Mouse (Mus musculus) neutrophil, adult 59 days (primary cell): Measurements from ENCODE around the gene E2f4. TPM values are rescaled to one million over a fixed set of nuclear protein-coding genes. Genes with fewer than 3 reads are reported as not detected.

Experiments
- total RNA-seq, 2 experiments: library from RNA; stranded (reverse); gene quantifications; 1 replicate in 1 of 2; 2 replicates in 1 of 2; pipeline ENCODE4 v1.2.4; 2023

Gene E2f4
- 10 to 100 TPM; 55.7 to 57.8 TPM for total RNA-seq

DNA sequence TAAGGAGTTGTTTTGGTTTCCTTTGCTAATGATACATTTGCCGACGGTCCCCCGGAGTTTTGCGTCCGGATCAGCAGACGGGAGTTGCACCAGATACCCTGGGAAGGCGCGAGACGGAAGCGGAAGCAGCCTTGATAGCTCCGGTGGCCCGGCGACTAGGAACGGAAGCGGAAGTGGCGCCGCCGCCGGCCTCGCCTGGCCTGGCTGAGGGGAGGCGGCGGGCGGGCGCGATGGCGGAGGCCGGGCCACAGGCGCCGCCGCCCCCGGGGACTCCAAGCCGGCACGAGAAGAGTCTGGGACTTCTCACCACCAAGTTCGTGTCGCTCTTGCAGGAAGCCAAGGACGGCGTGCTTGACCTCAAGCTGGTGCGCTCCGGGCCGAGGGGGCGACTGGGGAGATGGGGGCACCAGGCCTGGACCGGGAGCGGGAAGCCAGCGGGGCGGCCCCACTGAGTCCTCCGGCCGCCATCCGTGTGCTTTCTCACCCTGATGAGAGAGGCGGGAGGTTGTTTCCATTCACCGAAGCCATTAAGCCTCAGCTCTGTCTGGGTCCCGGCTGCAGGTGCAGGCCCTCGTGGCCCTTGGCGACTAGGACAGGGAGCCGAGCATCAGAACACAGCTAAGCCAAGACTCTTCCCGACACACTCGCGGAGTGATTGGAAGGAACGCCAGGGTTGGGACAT, at the start of gene E2f4:
Gene E2f4 (plus strand): TSS at position 153 of the 682 bp plus-strand sequence.

DNA sequence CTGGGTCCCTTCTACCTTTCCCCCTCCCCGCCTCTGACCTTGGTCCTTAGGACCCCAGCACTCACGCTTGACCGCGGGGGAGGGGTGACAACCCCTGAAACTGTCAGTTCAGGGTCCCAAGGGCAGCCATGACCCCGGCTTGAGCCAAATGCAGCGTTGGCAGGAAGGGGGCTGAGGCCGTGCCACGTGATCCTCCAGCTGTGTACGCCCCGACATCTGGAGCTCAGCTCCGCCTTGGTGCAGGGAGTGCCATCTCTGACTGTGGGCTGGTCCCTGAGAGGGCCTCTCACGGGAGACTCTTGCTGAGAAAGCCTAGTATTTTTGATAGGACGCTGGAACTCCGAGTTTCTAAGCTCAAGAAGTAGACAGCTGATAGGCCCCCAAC, 42.5 kb upstream of the E2f4 start, which contains the start of gene B3gnt9:
Gene B3gnt9 (minus strand): TSS at position 188 of the 385 bp plus-strand sequence.

DNA sequence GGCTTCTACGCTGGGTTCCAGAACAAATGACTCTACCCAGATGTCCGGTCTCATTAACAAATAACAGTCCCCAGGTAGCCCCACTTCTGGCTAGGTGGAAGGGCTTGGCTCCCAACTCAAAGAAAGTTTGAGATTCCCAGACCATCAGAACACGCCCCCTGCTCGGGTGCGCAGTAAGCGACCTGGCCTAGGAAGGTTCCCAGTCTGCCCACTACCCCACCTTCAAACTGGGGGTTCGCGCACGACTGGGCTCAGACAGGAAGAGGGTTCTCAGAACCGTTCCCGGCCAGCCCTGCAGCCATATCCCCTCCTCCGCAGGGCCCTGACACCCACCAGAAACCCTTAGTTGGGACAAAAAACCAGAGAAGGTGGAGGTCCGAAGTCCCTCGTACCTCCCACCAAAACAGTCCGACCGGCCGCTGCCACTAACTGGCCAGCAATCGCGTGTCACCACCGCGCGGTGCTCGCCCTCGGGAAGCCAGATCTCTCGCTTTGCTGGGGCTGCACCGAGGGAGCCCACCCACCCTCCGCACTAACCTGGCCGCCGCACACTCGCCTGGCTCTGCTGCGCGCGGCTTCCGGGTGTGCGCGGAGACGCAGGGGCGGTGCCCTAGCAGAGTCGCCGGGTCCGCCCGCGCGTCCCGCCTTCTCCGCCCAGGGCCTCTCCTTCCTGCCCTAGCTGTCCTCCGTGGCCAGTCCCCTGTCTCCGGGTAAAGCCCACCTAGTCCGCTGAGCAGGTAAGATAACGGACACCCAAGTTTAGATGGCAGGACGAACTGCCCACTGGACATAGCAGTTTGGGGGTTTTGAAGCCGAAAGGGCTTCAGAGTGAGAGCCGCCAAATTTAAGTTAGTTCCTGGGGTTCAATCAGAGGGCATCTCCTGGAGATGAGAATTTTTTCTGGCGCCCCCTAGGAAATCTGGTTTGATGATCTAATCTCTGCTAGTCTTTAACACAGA, 33.2 kb upstream of the E2f4 start, which contains the start of the genes Tradd and Fbxl8:
Gene Tradd (minus strand): TSS at position 586 of the 959 bp plus-strand sequence.
Gene Fbxl8 (plus strand): TSS at position 625 of the 959 bp plus-strand sequence.

DNA sequence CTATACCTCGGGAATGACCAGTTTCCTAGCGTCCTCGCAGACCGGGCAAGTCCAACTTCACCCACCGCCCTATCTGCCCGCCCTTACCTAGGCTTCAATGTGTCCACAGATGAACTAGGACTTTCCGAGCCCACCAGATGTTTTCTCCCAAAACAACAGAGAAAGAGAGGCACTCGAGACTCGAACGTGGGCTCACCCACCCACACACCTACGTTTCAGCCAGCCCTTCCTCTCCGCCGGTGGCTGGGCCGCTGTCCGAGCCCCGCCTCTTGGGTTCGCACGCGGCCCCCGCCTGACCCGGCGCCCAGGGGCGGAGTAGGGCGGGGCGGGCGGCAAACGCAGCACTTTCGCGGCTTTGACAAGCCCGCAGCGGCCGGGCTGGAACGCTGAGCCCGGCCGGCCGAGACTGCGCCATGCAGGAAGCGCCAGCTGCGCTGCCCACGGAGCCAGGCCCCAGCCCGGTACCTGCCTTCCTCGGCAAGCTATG, 28.0 kb upstream of the E2f4 start, which contains the start of gene Hsf4:
Gene Hsf4 (plus strand): TSS at position 341 of the 487 bp plus-strand sequence.

DNA sequence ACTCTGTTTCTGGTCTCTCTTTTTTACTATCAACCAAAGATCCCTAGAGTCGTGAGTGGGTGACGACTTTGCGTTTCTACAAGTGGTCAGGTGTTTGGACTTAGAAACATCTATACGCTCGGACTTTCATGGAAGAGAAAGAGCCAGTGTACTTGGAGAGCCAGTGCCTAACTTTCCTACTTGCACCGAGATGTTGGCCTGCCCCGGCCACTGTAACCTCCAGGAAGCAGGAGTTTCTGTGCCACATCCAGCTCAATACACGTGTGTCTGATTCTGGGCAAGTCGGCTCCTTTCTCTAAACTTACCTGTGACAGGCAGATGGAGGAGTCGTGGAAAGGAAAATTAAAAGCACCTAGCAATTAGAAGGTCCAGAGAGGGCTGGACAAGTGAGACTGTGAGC, 21.6 kb upstream of the E2f4 start, which contains the start of gene Nol3:
Gene Nol3 (plus strand): TSS at position 301 of the 400 bp plus-strand sequence.

DNA sequence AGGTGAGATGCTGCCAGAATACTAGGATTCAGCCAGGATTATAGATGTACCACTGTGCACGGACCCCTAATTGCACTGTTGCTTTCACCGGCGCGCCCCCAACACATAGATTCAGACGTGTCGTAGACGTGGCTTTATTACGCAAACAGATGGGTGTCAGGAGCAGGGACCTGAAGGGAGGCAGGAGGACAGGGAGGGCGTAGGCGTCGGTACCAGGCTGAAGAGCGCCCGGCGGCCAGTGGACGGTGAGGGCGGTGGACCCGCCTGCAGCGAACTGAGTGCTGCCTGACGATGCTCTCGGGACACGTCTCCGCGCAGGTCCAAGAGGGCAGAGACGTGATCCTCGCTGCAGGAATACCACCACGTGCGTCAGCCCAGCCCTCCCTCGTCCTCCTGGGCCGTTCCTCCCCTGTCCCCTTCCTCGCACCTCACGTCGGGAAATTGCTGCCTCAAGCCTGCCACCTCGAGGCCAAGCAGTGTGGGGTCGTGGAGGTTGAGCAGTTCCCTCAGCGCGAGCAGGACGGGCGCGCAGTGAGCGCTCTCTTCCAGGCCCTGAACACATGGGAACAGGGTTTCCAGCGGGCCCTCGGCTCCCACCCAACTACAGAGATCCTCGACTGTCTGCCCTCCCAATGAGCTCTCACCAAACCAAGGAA, 7.5 kb upstream of the E2f4 start, which contains the start of gene 4931428F04Rik:
Gene 4931428F04Rik (minus strand): TSS at position 60 of the 656 bp plus-strand sequence.

DNA sequence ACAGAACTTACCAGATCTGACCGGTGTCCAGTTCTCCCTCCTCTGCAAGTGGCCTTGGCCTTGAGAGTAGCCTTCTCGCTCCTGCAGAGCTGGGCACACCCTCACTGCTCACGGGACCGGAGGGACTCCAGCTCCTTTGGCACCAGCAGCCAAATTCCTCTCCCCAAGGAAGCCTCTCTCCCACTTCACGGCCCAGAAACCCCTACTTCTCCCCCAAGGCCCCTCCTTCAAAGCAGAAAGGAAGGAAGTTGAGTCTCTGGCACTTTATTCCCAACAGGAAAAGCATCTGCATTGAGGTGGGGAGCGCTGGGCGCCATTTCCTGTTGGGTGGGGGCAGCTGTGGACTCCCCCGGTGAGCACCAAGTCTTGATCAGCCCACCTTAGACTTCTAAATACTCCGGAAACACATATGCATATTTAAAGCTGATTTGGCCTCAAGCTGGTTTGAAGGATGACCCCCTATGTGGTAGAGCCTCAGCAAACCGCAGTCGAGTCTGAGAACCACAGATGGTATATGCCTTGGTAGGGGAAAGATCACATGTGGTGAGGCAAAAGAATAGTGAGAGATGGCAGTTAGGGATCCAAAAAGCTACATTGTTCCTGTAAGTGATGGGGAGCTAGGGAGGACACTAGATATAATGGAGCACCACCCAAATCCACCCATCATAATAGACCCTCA, 1.4 kb upstream of the E2f4 start, which contains the start of gene Exoc3l:
Gene Exoc3l (minus strand): TSS at position 207 of the 679 bp plus-strand sequence.

DNA sequence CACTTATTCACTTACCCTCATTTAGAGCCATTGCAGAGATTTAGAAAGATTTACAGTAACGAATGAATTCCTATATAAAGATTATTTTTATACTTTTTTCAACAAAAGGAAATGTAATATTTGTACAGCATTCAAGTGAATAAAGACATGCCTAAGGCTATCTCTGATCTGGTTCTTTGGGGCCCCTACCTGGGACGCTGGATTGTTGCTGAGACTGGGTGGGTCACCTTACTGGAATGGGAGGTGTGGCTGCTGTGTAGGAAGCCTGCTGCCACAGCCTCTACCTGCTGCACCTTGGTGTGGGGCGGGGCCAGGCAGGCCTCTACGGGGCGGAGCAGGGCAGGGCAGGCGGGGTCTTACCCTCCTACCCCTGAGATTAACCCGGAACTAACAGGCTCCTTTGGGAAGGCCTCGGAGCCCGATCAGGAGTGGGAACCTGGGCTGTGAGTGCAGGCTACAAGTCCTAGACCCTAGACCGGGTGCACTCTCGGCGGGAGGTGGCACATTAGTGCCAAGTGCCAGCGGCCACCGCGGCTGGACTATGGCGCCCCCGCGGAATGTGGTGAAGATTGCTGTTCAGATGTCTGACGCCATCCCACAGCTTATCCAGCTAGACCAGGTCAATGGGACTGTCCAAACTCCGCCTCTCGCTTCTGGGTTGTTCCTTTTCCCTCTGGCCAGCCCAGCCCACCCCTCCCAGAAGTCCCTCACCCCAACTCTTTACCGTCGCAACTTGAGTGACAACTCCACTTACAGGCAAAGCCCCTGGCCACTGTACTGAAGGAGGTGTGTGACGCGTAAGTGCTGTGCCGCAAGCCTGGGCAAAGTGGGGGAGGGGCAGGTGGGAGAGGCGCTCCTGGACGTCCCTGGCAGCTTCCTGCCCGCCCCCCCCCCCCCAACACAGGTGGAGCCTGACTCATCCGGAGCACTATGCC, 8.0 kb downstream of the E2f4 start, which contains the start of gene Elmo3:
Gene Elmo3 (plus strand): TSS at position 391 of the 935 bp plus-strand sequence.

DNA sequence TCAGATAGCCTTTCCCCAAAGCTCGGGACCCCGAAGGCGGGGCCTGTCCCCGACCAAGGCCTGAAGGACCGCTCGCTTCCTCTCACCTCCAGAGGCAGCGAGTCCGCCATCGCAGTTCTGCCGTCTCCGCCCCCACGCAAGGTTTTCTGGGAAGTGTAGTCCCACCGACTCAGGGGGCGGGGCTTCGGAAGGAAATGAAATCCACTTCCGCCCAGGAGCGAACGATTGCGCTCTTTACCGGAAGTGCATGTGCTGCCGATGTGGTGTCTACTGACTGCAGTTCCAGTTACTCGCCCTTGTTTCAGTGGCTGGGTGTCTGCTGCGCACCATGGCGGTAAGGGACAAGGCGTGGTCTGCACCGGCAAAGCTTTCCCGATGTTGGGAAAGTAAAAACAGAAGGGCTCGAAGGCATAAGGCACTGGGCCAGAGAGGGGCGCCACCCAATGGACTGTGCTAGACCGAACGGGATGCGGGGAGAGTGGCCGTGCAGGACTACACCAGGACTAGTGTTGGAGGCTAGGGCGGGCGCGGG, 28.7 kb downstream of the E2f4 start, which contains the start of the genes Lrrc29 and Tmem208:
Gene Lrrc29 (minus strand): TSS at position 138 of the 532 bp plus-strand sequence.
Gene Tmem208 (plus strand): TSS at position 214 of the 532 bp plus-strand sequence.

DNA sequence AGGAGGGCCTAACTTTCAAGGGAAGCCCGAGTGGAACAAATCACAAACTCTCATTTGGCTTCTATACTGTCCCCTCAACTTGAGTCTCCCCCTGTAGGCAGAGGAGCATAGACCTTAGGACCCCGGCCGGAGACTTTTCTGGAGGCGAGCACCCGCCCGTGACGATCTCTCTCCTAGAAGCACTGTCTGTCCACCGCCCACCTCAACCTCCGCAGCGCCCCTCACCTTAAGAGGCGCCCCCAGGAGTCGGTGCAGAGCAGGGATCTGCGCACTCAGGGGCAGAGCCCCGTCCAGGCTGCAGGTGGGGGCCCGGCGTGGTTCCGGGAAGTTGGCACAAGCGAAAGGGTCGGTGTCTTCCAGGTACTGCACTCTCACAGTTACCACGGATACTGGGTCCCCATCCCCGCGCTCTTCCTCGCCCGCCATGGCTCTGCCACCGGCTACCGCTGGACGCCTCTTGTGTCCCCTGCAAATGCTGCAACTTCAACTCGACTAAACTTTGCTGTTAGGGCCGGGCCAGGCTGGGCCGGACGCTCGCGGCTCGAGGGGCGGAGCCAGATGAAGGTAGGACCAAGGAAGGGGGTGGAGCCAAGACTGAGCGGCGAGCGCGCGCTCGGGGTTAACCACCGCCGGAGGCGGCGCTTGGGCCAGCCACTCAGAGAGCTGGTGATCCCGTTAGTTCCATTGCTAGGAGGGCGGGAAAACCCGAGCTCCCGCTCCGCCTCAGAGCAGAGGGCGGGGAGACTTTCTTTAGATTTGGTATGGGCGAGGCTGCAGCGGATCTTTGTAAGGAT, 50.2 kb downstream of the E2f4 start, which contains the start of gene Fhod1:
Gene Fhod1 (minus strand): TSS at position 526 of the 794 bp plus-strand sequence.

DNA sequence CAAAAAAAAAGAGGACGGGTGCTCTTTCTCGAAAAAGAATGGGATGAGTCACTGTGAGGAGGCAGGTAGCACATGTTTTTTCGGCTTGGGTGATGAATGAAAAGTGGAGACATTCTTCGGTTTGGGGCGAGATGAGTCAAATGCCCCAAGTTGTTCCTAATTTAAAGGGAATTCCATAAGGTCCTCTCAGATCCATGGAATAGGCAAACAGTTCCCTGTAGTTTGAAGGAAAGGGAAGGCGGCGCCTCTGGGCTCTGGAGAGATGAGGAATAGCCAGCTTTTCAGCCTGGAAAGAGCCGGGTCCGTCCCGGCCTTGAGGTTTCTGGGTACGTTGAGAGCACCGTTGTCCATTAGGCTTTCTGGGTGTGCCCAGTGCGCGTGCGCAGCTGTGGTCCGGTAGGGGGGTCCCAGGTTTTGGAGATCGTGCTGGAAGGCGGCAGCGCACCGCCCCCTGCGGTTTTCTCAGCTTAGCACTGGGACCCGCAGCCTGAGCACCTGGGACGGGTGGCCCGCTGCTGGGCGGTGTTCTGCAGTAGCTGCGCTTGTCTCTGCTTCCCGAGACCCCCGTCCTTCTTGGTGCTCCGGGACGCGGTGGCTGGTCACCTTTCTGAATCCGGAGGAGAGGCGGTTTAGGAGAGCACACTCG, 51.1 kb downstream of the E2f4 start, which contains the start of gene Slc9a5:
Gene Slc9a5 (plus strand): TSS at position 394 of the 646 bp plus-strand sequence.

Other genes with a start within 250 kb of the E2f4 start
- not detected for gene Ces3a, start 249.1 kb upstream of the E2f4 start, total RNA-seq
- gene Ces3b, start 213.9 kb upstream of the E2f4 start, total RNA-seq: not detected
- gene Ces4a, start 165.9 kb upstream of the E2f4 start, total RNA-seq: not detected
- 10 to 100 TPM; 75.2 to 82.3 TPM for gene Cbfb, start 127.0 kb upstream of the E2f4 start, total RNA-seq
- gene D230025D16Rik, start 72.5 kb upstream of the E2f4 start, total RNA-seq: 10 to 100 TPM; 35.5 to 39.9 TPM
- under 1 TPM; 0.69 to 0.84 TPM for gene B3gnt9, start 42.5 kb upstream of the E2f4 start, total RNA-seq
- gene Tradd, start 33.1 kb upstream of the E2f4 start, total RNA-seq: 10 to 100 TPM; 15.9 to 22.2 TPM
- 1 to 10 TPM; 4.8 to 4.9 TPM for gene Fbxl8, start 33.0 kb upstream of the E2f4 start, total RNA-seq
- gene Hsf4, start 27.9 kb upstream of the E2f4 start, total RNA-seq: not detected
- gene Nol3, start 21.5 kb upstream of the E2f4 start, total RNA-seq: not detected
- gene 4931428F04Rik, start 7.8 kb upstream of the E2f4 start, total RNA-seq: 1 to 10 TPM in 1 of 2 experiments, under 1 TPM in 1; 0.78 to 1.1 TPM
- gene Exoc3l, start 1.6 kb upstream of the E2f4 start, total RNA-seq: 1 to 10 TPM in 1 of 2 experiments, under 1 TPM in 1; 0.89 to 1.4 TPM
- gene Elmo3, start 7.9 kb downstream of the E2f4 start, total RNA-seq: 1 to 10 TPM in 1 of 2 experiments, under 1 TPM in 1; 0.84 to 1.1 TPM
- gene Lrrc29, start 28.6 kb downstream of the E2f4 start, total RNA-seq: 1 to 10 TPM; 6.0 to 6.4 TPM
- gene Tmem208, start 28.7 kb downstream of the E2f4 start, total RNA-seq: 10 to 100 TPM; 27.4 to 27.9 TPM
- 10 to 100 TPM; 31.8 to 40.1 TPM for gene Fhod1, start 50.3 kb downstream of the E2f4 start, total RNA-seq
- gene Slc9a5, start 51.2 kb downstream of the E2f4 start, total RNA-seq: 1 to 10 TPM; 1.1 to 1.5 TPM
- gene Plekhg4, start 75.6 kb downstream of the E2f4 start, total RNA-seq: under 1 TPM in 1 of 2 experiments, not detected in 1; 0.13 TPM
- gene Kctd19, start 115.8 kb downstream of the E2f4 start, total RNA-seq: not detected
- gene Lrrc36, start 115.9 kb downstream of the E2f4 start, total RNA-seq: not detected
- 10 to 100 TPM; 10.9 to 18.1 TPM for gene Tppp3, start 173.9 kb downstream of the E2f4 start, total RNA-seq
- 1 to 10 TPM; 1.8 TPM for gene Zdhhc1, start 199.2 kb downstream of the E2f4 start, total RNA-seq
- not detected for gene Hsd11b2, start 221.1 kb downstream of the E2f4 start, total RNA-seq